Mouse (Mus musculus) testis, adult 2 months (tissue): ENCODE data around the gene Lrrn4. TPM values are rescaled to one million over a fixed set of nuclear protein-coding genes. Genes with fewer than 3 reads are reported as not detected.

ENCODE experiments used
- H3K27ac ChIP-seq: fragments of 200-500 bp; 2 replicates; pipeline ENCODE4 v1.5.1; 2012; ENCODE audit warnings: low read depth, low read length; ENCODE audit not compliant: control insufficient read depth, insufficient read depth
- H3K27me3 ChIP-seq: fragments of 200-500 bp; 2 replicates; pipeline ENCODE4 v1.6.1; 2012; ENCODE audit warnings: mild to moderate bottlenecking, low read length, moderate library complexity; ENCODE audit not compliant: control insufficient read depth, insufficient read depth
- H3K36me3 ChIP-seq: fragments of 200-500 bp; 2 replicates; pipeline ENCODE4 v1.6.1; 2012; ENCODE audit warnings: mild to moderate bottlenecking, low read length; ENCODE audit not compliant: control insufficient read depth, insufficient read depth
- H3K4me1 ChIP-seq: fragments of 200-500 bp; 2 replicates; pipeline ENCODE4 v1.6.1; 2012; ENCODE audit warnings: low read length; ENCODE audit not compliant: control insufficient read depth, insufficient read depth
- H3K4me3 ChIP-seq: fragments of 200-500 bp; 2 replicates; pipeline ENCODE4 v1.5.1; 2012; ENCODE audit warnings: low read depth, mild to moderate bottlenecking, low read length, moderate library complexity, mixed read lengths; ENCODE audit not compliant: control insufficient read depth
- CTCF ChIP-seq: fragments of 200-500 bp; IDR thresholded peaks from 2 replicates; pipeline ENCODE4 v1.5.1; 2012; ENCODE audit warnings: low read depth, mild to moderate bottlenecking, inconsistent platforms, low read length, moderate library complexity; ENCODE audit not compliant: control insufficient read depth, insufficient read depth, insufficient replicate concordance
- POLR2A ChIP-seq: fragments of 200-500 bp; IDR thresholded peaks from 2 replicates; pipeline ENCODE4 v1.6.1; 2012; ENCODE audit warnings: low read depth, mild to moderate bottlenecking, inconsistent platforms, low read length, moderate library complexity; ENCODE audit not compliant: control insufficient read depth
- polyA plus RNA-seq: library from polyadenylated mRNA; depleted of rRNA; stranded (reverse); fragments of >200 nt; gene quantifications from 2 replicates; pipeline ENCODE4 v1.2.3, GENCODE M21; 2012

Gene Lrrn4
- polyA plus RNA-seq, 1 experiment = 3.9 TPM

GRCm38 (mm10) chr2:132914785-132915184 lies 34.1 kb upstream of the Lrrn4 start:
- no peaks in the 10 kb centered on the region for H3K27me3 ChIP-seq
- no peak for TF ChIP-seq POLR2A
- no peak for TF ChIP-seq CTCF

GRCm38 (mm10) chr2:132906763-132907162 lies 26.1 kb upstream of the Lrrn4 start:
- Histone ChIP-seq H3K36me3 (no peaks in the 10 kb centered on the region), H3K27ac (no peak overlapping the region), H3K27me3 (no peaks in the 10 kb centered on the region), H3K4me1 (no peaks in the 10 kb centered on the region), H3K4me3 (no peak overlapping the region)
- TF ChIP-seq CTCF (peak; percentile 3; the same call in 1 of the 2 replicates), POLR2A (no peak)

More at GRCm38 (mm10) chr2:132914785-132915184, 34.1 kb upstream of the Lrrn4 start:
- no peak overlapping the region for H3K27ac ChIP-seq
- H3K36me3 ChIP-seq = no peaks in the 10 kb centered on the region
- H3K4me3 ChIP-seq = no peak overlapping the region
- H3K4me1 ChIP-seq = no peaks in the 10 kb centered on the region

DNA sequence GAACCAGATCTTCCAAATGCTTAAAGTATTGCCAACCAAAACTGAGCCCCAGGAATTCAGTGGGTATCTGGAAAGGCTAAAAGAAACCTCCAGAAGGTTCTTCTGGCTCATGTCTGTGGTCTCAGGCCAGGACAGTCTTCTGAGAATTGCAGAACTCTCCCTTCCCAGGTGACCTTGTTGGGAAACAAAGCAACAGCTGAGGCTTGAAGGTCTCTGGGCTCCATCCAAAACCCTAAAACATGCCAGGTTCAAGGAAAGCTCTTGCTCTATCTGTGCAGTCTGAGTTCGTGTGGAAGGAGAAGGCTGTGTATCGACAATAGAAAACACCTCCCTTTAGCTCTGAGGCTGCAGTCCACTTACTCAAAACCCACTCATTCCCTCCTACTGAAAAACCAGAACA lies 24.3 kb upstream of the Lrrn4 start:
- H3K4me1 ChIP-seq = no peaks in the 10 kb centered on the region
- H3K27ac ChIP-seq = peak overlapping the region; percentile 56; the same call in 1 of the 2 replicates
- TF ChIP-seq POLR2A (no peak), CTCF (no peak)
- no peaks in the 10 kb centered on the region for H3K27me3 ChIP-seq
- H3K36me3 ChIP-seq = no peaks in the 10 kb centered on the region
- H3K4me3 ChIP-seq = no peak overlapping the region

DNA sequence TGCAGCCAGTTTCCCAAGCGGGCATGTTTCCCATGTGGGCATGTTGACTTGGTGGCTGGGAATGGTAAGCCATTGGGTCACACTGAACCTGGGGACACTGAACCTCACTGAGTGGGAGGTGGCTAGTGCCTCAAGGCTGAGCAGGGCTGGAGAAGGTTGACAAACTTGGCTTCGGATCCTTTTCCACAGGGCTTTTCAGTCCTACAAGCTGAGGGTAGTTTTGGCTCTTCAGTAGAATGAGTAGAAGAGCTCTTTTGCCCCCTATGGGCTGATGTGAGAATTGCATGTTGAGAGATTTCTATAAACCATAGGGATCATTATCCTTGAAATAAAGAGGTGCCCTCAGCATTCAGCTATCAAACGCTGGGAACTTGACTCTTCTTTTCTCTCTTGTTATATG lies 22.8 kb upstream of the Lrrn4 start:
- no peaks in the 10 kb centered on the region for H3K4me1 ChIP-seq
- H3K4me3 ChIP-seq = no peak overlapping the region
- H3K27ac ChIP-seq = no peak overlapping the region
- no peaks in the 10 kb centered on the region for H3K36me3 ChIP-seq
- TF ChIP-seq POLR2A (no peak), CTCF (peak; percentile 14; the same call in 1 of the 2 replicates)
- no peaks in the 10 kb centered on the region for H3K27me3 ChIP-seq

- H3K4me3 ChIP-seq = no peak overlapping the region
- no peaks in the 10 kb centered on the region for H3K36me3 ChIP-seq
- H3K4me1 ChIP-seq = no peaks in the 10 kb centered on the region
- no peaks in the 10 kb centered on the region for H3K27me3 ChIP-seq
- peak overlapping the region; percentile 27 for H3K27ac ChIP-seq
- TF ChIP-seq POLR2A = no peak
- no peak for TF ChIP-seq CTCF
These were observed 21.4 kb upstream of the Lrrn4 start for GRCm38 (mm10) chr2:132902056-132902455.

- H3K36me3 ChIP-seq = no peaks in the 10 kb centered on the region
- no peak overlapping the region for H3K4me3 ChIP-seq
- TF ChIP-seq POLR2A (no peak), CTCF (no peak)
- no peaks in the 10 kb centered on the region for H3K27me3 ChIP-seq
- no peaks in the 10 kb centered on the region for H3K4me1 ChIP-seq
- H3K27ac ChIP-seq = no peak overlapping the region
These were observed 20.9 kb upstream of the Lrrn4 start for GRCm38 (mm10) chr2:132901636-132902035.

- no peak for TF ChIP-seq POLR2A
- TF ChIP-seq CTCF = no peak
- Histone ChIP-seq H3K27ac (no peak overlapping the region), H3K4me1 (no peaks in the 10 kb centered on the region)
These were observed 19.9 kb upstream of the Lrrn4 start for GRCm38 (mm10) chr2:132900596-132900995.

DNA sequence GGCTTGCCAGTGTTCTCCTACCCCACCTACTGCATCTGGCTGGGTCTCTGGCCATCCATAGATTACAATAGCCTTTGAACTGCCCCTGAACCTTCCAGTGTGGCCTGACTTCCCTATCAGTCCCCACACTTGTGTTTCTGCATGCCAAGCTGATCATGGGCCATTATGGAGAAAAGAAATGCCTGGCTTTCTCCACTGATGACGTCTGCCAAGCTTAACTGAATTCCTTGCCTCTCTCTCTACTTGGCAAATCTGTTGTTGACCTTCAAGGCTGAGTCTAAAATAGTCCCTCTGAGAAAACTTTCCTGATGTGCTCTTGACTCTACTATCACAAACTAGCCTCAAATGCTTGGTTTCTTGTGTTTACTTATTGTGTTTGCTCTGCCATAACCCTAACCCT lies 17.5 kb upstream of the Lrrn4 start:
- Histone ChIP-seq H3K4me3 (no peak overlapping the region), H3K27me3 (no peaks in the 10 kb centered on the region), H3K36me3 (no peaks in the 10 kb centered on the region), H3K4me1 (no peaks in the 10 kb centered on the region), H3K27ac (no peak overlapping the region)
- TF ChIP-seq POLR2A (no peak), CTCF (no peak)

More at GRCm38 (mm10) chr2:132900596-132900995, 19.9 kb upstream of the Lrrn4 start:
- Histone ChIP-seq H3K27me3 (no peaks in the 10 kb centered on the region), H3K4me3 (no peak overlapping the region), H3K36me3 (no peaks in the 10 kb centered on the region)
